Mouse (Mus musculus): ENCODE data around the gene Prr23a1.
A peak's percentile ranks its signal among the peaks of the same experiment; 100 is the strongest.

The Prr23a1 gene

GRCm38 (mm10) chr9:98842117-98842516, at the start of gene Prr23a1:
Prr23a1 (plus strand) TSS chr9:98842503.
- DNase-seq (ENCODE audit: low spot score in 2 of 2): no peak

GRCm38 (mm10) chr9:98799021-98799420, 43.3 kb upstream of the Prr23a1 start:
- DNase-seq (ENCODE audit: low spot score in 2 of 2): no peak

- no peak for DNase-seq (ENCODE audit: low spot score in 2 of 2)
Measured at GRCm38 (mm10) chr9:98803971-98804370, 38.3 kb upstream of the Prr23a1 start.

DNA sequence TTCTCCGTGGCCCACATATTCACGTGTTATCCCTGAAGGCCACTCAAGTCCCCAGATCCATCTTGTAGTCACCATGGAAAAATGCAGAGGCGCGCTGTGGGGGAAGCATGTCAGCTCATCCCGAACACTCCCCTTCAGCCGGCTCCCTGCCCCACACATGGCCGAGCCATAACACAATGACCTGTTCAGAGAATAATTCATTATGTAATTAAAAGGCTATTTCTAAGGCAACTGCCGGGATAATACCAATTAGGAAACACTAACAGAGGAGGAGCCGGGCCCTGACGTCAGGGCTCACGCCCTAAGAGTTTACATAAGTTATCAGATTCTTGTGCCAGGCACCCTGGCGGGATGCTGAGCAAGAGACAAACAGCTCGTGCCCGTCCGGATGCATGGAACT, 36.8 kb upstream of the Prr23a1 start:
- no peak for DNase-seq (ENCODE audit: low spot score in 2 of 2)

GRCm38 (mm10) chr9:98805934-98806333, 36.4 kb upstream of the Prr23a1 start:
- no peak for DNase-seq (ENCODE audit: low spot score in 2 of 2)

GRCm38 (mm10) chr9:98807631-98808030, 34.7 kb upstream of the Prr23a1 start:
- no peak for DNase-seq (ENCODE audit: low spot score in 2 of 2)

GRCm38 (mm10) chr9:98809526-98809925, 32.8 kb upstream of the Prr23a1 start:
- DNase-seq (ENCODE audit: low spot score in 2 of 2): peak in 1 of 2 experiments; percentile 50

- no peak for DNase-seq (ENCODE audit: low spot score in 2 of 2)
Measured at GRCm38 (mm10) chr9:98816066-98816465, 26.2 kb upstream of the Prr23a1 start.

DNA sequence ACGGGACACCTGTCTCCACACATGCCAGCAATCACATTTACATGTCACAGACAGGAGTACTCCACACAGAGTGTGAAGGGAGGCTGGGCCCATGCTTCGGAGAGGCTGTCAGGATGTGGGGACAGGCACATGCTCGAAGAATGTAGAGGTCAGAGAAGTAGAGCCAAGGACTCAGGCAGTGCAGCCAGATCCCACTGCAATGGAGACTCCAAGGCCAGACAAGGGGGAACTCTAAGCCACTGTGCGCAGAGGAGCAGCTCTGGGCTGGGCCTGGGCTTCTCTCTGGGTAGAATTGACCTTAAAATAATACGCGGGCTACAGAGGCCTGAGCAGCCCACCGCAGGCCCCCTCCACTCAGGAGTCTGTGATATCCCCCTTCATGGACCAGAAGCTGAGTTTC, 24.7 kb upstream of the Prr23a1 start:
- no peak for DNase-seq (ENCODE audit: low spot score in 2 of 2)

DNA sequence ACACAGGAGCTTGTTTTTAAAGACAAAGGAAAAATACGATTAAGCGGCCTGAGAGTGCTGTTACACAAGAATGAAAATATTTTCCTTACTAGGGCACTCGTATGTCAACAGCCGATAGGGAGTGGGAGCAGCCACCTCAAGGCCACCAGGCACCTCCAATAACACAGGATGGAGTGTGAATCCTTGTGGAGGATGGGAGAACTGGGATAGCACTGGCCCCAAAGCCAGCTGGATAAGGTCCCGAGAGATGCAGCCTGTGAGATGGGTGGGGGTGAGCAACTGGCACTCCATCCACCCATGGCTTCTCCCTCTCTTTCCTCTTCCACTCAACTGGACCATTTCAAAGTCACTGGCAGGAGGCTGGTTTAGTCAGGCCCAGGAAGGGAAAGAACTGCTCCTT, 23.3 kb upstream of the Prr23a1 start:
- no peak for DNase-seq (ENCODE audit: low spot score in 2 of 2)

- no peak for DNase-seq (ENCODE audit: low spot score in 2 of 2)
Measured at GRCm38 (mm10) chr9:98819481-98819880, 22.8 kb upstream of the Prr23a1 start.

GRCm38 (mm10) chr9:98820461-98820860, 21.8 kb upstream of the Prr23a1 start:
- no peak for DNase-seq (ENCODE audit: low spot score in 2 of 2)

GRCm38 (mm10) chr9:98821067-98821466, 21.2 kb upstream of the Prr23a1 start:
- no peak for DNase-seq (ENCODE audit: low spot score in 2 of 2)

- no peak for DNase-seq (ENCODE audit: low spot score in 2 of 2)
Measured at GRCm38 (mm10) chr9:98823805-98824204, 18.5 kb upstream of the Prr23a1 start.

GRCm38 (mm10) chr9:98829508-98829907, 12.8 kb upstream of the Prr23a1 start:
- DNase-seq (ENCODE audit: low spot score in 2 of 2): no peak

- DNase-seq (ENCODE audit: low spot score in 2 of 2): no peak
Measured at GRCm38 (mm10) chr9:98837537-98838074, 4.7 kb upstream of the Prr23a1 start.

GRCm38 (mm10) chr9:98856210-98856609, 13.9 kb downstream of the Prr23a1 start, which contains the start of gene Prr23a2:
Prr23a2 (plus strand) TSS chr9:98856494.
- DNase-seq (ENCODE audit: low spot score in 2 of 2): no peak

DNA sequence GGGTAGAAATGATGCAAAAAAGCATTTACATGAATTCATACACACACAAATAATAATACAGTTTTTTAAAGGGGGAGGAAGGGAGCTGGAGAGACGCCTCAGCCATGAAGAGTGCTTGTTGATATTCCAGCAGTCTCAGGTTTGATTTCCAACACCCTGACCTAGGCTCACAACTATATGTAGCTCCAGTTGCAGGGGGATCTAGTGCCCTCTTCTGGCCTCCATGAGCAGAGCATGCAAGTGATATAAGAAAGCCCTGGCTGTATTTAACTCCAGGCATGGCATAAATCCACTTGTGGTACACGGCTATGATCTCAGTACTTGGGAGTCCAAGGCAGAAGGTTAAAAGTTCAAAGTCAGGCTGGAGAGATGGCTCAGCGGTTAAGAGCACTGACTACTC, 21.2 kb downstream of the Prr23a1 start:
- no peak for DNase-seq (ENCODE audit: low spot score in 2 of 2)

DNA sequence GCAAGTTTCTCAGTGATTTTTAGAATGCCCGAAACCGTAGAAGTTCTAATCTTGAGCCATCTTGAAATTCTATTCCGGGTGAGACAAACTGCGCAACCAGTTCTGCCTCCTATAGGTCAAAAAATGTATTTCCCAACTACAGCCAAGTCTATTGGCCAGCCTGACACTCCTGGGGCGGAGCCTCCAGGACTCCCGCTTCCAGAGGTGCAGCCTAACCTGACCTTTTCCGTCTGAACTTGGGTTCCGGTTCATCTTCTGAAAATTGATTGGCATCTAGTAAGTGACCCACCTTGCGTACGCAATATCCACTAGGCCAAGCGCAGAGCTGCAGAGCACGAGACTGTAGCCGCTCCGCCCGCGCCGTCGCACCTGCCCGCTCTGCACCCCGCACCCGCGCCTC, 22.3 kb downstream of the Prr23a1 start, which contains the start of gene Prr23a3:
Gene Prr23a3, plus strand, starts transcription at position 197 of the 400 bp plus-strand sequence.
- no peak for DNase-seq (ENCODE audit: low spot score in 2 of 2)
